Mouse (Mus musculus) limb, embryonic 10.5 days (tissue): ENCODE results near the gene Gpd2. TPM values are rescaled to one million over a fixed set of nuclear protein-coding genes. Genes with fewer than 3 reads are reported as not detected.

Experiments used
- polyA plus RNA-seq: library from polyadenylated mRNA; unstranded; fragments of >200 nt; fragmentation: Nextera tagmentation; extraction: Ambion mirVana; gene quantifications from 2 replicates; pipeline ENCODE4 v1.2.1, GENCODE M21; 2016

Gene Gpd2
- polyA plus RNA-seq, 1 experiment from 2014 or later = 22.5 TPM

Other genes with a start within 250 kb of the Gpd2 start
- gene Nr4a2, start 113.6 kb upstream of the Gpd2 start, polyA plus RNA-seq = 5.8 and 8.7 TPM in 2 replicates